Mouse (Mus musculus): ENCODE measurements around the gene Peg3. TPM values are rescaled to one million over a fixed set of nuclear protein-coding genes. Genes with fewer than 3 reads are reported as not detected.
"Not testable (repeated sequence)": the region's sequence is repeated elsewhere in the genome, so short reads cannot be mapped to it uniquely, and the experiment has no call there.

Peg3 gene
- total RNA-seq (2015; ENCODE audit: low replicate concordance): 0.36 TPM in 1 of 2 replicates, not detected in the other
- not detected in 2 replicates for total RNA-seq (2017; ENCODE audit: low replicate concordance)

GRCm38 (mm10) chr7:6730241-6730640 is at the start of gene Peg3, which contains the start of gene Usp29:
TSS of gene Peg3 (minus strand) at chr7:6730431.
TSS of gene Usp29 (plus strand) at chr7:6730578.
- ATAC-seq (replicated peaks; ENCODE audit: low FRiP score, poor library complexity, severe bottlenecking): no peak

DNA sequence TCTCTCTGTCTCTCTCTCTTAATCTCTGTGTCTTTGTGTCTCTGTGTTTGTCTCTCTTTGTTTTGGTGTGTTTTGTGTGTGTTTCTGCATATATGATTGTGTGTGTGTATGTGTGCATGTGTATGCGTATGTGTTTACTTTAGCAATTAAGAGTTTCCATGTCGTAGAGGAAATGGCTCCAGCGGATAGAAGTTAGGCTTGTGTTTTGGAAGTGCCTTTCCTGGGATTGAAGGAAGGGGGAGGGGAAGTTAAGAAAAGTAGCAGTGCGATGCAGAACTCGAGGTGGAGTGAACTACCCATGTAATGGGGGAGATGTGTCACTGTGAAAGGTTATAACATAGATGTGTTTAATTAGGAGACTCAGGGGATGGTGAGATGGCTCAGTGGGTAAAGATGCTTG is 48.9 kb upstream of the Peg3 start:
- ATAC-seq (replicated peaks; ENCODE audit: low FRiP score, poor library complexity, severe bottlenecking): no peak

DNA sequence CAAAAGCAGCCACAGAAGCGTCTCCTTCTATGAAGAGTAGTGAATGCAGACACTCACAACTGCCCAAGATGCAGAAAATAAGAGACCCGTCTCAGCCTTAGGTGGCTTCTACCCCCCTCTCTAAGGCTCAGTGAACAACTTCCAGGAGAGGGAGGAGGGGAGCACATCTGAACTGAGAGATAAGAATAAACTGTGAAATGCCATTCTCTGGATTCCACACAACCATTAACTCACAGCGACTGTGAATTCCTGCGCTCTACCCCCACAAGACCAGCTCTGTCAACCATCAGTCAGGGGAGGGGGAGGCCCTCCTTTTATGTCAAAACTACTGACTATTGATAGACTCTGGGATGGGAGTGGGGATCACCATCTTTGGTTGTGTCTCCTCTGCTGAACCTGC is 47.5 kb upstream of the Peg3 start:
- ATAC-seq (replicated peaks; ENCODE audit: low FRiP score, poor library complexity, severe bottlenecking): no peak

- ATAC-seq (replicated peaks; ENCODE audit: low FRiP score, poor library complexity, severe bottlenecking): no peak
Observed at GRCm38 (mm10) chr7:6777107-6777506, 46.9 kb upstream of the Peg3 start.

GRCm38 (mm10) chr7:6776314-6777059 is 46.3 kb upstream of the Peg3 start:
- ATAC-seq (replicated peaks; ENCODE audit: low FRiP score, poor library complexity, severe bottlenecking): no peak

- not testable (repeated sequence) for ATAC-seq (replicated peaks; ENCODE audit: low FRiP score, poor library complexity, severe bottlenecking)
Observed at GRCm38 (mm10) chr7:6773865-6774413, 43.7 kb upstream of the Peg3 start.

DNA sequence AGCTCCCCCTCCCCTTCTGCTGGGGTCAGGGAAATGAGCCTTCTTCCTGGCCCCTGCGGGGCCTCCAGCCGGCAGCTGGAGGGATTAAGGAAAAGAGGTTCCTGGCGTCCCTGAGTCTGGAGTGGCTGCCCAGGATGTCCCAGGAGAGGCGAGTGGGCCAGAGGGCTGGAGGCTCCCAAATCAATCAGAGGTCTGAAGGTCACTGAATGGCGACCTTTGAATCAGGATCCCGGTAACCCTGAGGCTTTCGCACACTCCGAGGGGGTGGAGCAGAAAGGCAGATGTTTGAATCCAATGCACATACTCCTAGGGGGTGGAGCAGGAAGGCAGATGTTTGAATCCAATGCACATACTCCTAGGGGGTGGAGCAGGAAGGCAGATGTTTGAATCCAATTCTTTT is 40.1 kb upstream of the Peg3 start:
- no peak for ATAC-seq (replicated peaks; ENCODE audit: low FRiP score, poor library complexity, severe bottlenecking)

DNA sequence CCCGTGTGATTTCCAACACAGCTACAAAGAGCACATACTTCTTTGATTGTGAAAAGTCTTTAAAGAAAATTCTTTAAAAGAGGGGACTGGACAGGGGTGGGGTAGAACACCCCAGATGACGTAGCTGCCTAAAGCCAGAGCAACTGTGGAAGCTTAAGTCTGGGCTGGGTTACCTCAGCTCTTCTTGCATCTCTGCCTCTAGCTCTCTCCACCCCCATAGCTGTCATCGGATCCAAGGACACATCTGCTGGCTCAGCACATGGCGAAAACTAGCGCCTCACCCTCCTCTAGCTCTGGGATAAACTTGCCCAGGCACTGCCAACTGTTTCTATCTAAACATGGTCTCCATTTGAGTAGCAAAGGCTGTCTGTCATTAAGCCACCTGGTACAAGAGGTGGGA is 35.0 kb upstream of the Peg3 start:
- ATAC-seq (replicated peaks; ENCODE audit: low FRiP score, poor library complexity, severe bottlenecking): no peak

GRCm38 (mm10) chr7:6760170-6760569 is 29.9 kb upstream of the Peg3 start:
- no peak for ATAC-seq (replicated peaks; ENCODE audit: low FRiP score, poor library complexity, severe bottlenecking)

GRCm38 (mm10) chr7:6759698-6760097 is 29.5 kb upstream of the Peg3 start:
- ATAC-seq (replicated peaks; ENCODE audit: low FRiP score, poor library complexity, severe bottlenecking): no peak

GRCm38 (mm10) chr7:6756777-6757291 is 26.6 kb upstream of the Peg3 start:
- no peak for ATAC-seq (replicated peaks; ENCODE audit: low FRiP score, poor library complexity, severe bottlenecking)

GRCm38 (mm10) chr7:6753440-6753839 is 23.2 kb upstream of the Peg3 start:
- ATAC-seq (replicated peaks; ENCODE audit: low FRiP score, poor library complexity, severe bottlenecking): no peak

GRCm38 (mm10) chr7:6749196-6749595 is 19.0 kb upstream of the Peg3 start:
- no peak for ATAC-seq (replicated peaks; ENCODE audit: low FRiP score, poor library complexity, severe bottlenecking)

- ATAC-seq (replicated peaks; ENCODE audit: low FRiP score, poor library complexity, severe bottlenecking): no peak
Observed at GRCm38 (mm10) chr7:6744281-6744904, 14.2 kb upstream of the Peg3 start.

DNA sequence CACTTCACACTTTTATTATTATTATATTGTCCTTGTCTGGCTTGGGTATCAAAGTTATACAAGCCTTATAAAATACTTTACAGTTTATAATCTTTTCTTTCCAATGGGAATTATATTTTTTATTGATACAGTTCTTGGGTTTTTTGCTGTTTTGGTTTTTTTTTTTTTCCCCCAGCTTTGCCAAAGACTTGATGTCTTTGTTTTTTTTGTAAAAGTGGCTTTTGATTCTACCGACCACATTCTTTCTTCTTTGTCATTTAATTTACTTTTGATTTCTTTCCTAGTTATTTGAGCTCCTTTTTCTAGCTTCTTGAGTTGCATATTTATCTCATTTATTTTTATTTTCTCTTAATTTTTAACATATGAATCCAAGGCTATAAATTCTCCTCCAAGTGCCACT is 5.8 kb upstream of the Peg3 start:
- ATAC-seq (replicated peaks; ENCODE audit: low FRiP score, poor library complexity, severe bottlenecking): no peak

GRCm38 (mm10) chr7:6731930-6732329 is 1.7 kb upstream of the Peg3 start:
- ATAC-seq (replicated peaks; ENCODE audit: low FRiP score, poor library complexity, severe bottlenecking): no peak

GRCm38 (mm10) chr7:6731373-6731772 is 1.1 kb upstream of the Peg3 start:
- no peak for ATAC-seq (replicated peaks; ENCODE audit: low FRiP score, poor library complexity, severe bottlenecking)

DNA sequence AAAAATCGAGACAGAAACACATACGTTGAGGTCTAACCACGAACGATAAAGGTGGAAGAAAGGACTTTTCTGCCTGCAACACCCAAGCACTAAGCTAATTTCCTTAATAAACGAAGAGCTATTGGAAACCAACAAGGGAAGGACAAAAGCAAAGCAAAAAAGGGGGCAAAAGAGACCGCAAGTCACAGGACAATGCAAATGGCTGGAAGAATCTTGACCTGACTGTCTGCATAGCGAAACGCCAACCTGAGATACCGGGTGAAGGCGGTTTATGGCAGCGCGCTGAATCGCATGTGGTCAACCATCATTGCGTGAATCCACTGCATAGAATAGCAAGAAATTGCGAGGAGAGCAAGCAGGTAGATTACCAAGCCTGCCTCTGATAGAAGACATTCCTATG is 570 bp upstream of the Peg3 start:
- ATAC-seq (replicated peaks; ENCODE audit: low FRiP score, poor library complexity, severe bottlenecking): no peak

- peak; percentile 39; the same call in 1 of the 2 replicates for ATAC-seq (replicated peaks; ENCODE audit: low FRiP score, poor library complexity, severe bottlenecking)
Observed at GRCm38 (mm10) chr7:6729061-6729817, 992 bp downstream of the Peg3 start.

DNA sequence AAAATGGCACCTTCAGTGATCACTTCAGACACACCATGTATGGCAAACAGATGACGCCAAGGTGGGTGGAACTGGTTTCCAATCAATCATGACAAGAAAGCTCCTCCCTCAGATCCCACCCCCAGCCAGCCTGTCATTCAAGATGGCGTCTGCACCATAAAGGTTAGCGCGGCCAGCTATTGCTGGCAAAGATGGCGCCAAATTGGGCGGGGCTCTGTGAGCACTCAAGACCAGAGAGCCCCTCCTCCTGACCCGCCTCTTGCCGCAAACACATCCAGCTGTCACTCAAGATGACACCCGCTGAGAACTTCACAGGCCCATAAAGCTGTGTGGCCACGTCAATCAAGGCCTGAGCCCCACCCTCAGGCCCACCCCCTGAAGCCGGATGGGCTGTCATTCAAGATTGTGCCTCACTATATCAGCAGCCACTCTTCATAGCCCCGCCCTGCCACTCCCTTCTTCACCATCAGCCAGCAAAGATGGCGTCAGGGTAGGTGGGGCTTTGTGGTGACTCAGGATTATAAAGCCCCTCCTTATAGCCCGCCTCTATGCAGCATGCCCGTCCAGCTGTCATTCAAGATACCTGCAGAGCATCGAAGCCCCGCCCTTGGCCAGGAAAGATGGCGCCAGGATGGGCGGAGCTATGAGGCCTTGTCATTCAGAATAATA is 1.8 kb downstream of the Peg3 start:
- no peak for ATAC-seq (replicated peaks; ENCODE audit: low FRiP score, poor library complexity, severe bottlenecking)

All from erythroid progenitor cell, adult 5-6 weeks (primary cell).